Mouse (Mus musculus) testis, adult 2 months (tissue): ENCODE measurements around the gene En1.

Experiments used
- CTCF ChIP-seq: fragments of 200-500 bp; IDR thresholded peaks from 2 replicates; pipeline ENCODE4 v1.5.1; 2012; ENCODE audit warnings: low read depth, mild to moderate bottlenecking, inconsistent platforms, low read length, moderate library complexity; ENCODE audit not compliant: control insufficient read depth, insufficient read depth, insufficient replicate concordance
- POLR2A ChIP-seq: fragments of 200-500 bp; IDR thresholded peaks from 2 replicates; pipeline ENCODE4 v1.6.1; 2012; ENCODE audit warnings: low read depth, mild to moderate bottlenecking, inconsistent platforms, low read length, moderate library complexity; ENCODE audit not compliant: control insufficient read depth

- peak; percentile 24; the same call in 1 of the 2 replicates for TF ChIP-seq CTCF
- TF ChIP-seq POLR2A, result no peak
Measured at GRCm38 (mm10) chr1:120586500-120587110, 15.6 kb upstream of the En1 start.
